Mouse (Mus musculus): ENCODE measurements around the gene Cldn7. TPM values are rescaled to one million over a fixed set of nuclear protein-coding genes. Genes with fewer than 3 reads are reported as not detected.

Gene Cldn7
- total RNA-seq, 1 experiment from 2014 or later: 0.52 TPM

DNA sequence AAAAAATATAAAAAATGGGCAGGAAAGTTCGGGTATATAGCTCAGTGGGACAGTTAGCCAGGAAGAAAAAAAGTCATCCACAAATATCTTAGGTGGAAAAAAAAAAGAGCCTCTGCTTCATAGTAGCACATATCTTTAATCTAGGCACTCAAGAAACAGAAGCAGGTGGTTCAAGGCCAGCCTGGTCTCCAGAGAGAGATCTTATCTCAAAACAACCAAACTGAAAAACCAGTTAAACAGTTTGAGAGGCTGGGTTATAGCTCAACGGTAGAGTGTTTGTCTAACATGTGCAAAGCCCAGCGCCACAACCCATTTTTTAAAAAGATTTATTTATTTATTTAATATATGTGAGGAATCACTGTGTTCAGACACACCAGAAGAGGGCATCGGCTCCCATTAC is 31.5 kb upstream of the Cldn7 start:
- DNase-seq: no peak

DNA sequence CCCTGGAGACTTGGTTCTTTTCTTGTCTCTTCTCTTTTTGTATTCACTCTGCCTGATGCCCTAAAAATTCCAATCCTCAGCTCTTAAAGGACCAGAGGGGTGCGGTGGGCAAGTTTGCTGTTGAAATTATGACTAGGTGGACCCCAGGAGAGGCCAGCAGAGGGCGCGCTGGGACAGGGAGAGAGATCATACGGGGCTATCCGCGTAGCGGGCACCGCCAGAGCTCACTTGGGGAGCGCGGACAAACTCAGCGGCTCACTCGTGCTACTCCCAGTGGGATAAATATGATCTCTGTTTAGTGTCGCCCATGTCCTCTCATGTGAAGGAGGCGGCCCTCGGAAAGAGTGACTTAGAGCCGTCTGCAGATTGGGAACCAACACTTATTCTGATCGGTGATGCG is 30.4 kb upstream of the Cldn7 start:
- DNase-seq: peak; percentile 97

- DNase-seq: no peak
Observed at GRCm38 (mm10) chr11:69934681-69935080, 29.9 kb upstream of the Cldn7 start.

GRCm38 (mm10) chr11:69935137-69935879 is 29.3 kb upstream of the Cldn7 start, which contains the start of gene Ybx2:
TSS of gene Ybx2 (plus strand) at chr11:69935796.
- peak; percentile 91 for DNase-seq

GRCm38 (mm10) chr11:69936156-69936555 is 28.4 kb upstream of the Cldn7 start:
- DNase-seq: no peak

GRCm38 (mm10) chr11:69936714-69937347 is 27.7 kb upstream of the Cldn7 start:
- DNase-seq: no peak

DNA sequence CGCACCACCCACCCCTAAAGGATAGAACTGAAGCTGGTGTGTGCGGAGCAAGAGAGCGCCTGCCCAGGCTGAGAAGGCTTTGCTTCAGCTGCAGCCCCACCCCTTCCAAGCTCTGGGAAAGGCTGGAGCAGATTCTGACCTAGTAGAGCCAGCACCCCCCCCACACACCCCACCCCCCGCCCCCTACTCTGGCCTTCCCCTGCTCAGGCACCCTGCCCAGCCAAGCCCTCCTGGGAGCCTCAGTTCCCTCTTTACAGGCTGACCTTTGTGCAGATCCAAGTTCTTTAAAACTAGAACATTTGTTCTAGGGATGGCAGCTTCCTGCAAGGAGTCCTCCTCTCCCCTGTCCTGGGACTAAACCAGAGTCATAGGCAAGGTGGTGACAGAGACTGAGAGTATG is 27.2 kb upstream of the Cldn7 start:
- peak; percentile 53 for DNase-seq

DNA sequence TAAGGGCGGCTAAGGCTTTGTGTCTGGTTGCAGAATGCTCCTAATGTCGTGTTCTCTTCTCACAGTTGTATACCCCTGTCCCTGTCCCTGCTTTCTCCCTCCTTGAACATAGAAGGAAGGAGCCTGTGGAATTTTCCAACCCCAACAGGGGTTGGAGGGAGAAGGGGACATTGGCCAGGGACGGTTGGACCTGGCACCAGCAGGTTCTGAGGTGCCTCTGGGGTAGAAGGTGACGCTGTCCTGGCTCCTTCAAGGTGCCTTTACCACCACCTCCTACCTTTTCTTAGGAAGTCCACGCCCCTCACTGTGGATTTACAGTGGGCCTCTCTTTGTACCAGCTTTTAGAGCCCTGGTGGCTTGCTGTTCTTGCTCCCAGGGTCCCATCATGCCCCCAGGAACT is 26.7 kb upstream of the Cldn7 start:
- no peak for DNase-seq

DNA sequence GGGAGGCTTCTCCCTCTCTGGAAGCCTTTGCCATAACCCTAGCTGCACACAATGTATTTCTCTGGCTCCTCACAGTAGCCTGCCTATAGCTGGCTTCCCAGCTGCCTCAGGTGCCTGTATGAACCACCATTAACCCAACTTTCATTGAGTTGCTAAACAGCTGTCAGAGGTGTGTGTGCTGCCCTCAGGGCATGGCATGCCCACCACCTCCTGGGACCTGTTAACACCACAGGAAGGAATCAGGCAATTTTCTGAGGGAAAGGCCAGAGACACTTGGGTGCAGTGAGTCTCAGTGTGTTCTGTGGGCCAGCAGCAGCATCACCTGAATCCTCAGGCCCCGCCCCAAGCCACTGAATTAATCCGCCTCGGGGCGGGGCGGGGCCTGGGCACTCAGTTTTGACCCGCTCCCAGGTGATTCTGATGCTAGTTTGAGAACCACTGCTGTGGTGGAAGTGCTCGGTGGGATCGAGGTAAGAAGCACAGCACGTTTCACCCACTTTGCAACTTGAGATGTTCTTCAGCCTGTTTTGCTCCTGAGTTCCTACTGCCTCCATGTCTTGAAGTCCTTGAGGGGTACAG is 26.1 kb upstream of the Cldn7 start:
- no peak for DNase-seq

- no peak for DNase-seq
Observed at GRCm38 (mm10) chr11:69939181-69939580, 25.4 kb upstream of the Cldn7 start.

DNA sequence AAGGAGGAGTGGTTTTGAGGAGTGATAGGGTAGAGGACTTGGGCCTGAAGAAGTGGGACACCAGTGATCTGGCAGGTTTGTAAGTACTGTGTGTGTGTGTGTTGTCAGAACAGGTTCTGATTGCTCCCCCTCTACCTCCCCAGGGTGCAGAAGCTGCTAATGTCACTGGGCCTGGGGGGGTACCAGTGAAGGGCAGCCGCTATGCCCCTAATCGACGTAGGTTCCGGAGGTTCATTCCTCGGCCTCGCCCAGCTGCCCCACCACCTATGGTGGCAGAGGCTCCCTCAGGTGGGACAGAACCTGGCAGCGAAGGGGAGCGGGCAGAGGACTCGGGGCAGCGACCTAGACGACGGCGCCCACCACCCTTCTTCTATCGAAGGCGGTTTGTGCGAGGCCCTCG is 24.8 kb upstream of the Cldn7 start:
- DNase-seq: no peak

DNA sequence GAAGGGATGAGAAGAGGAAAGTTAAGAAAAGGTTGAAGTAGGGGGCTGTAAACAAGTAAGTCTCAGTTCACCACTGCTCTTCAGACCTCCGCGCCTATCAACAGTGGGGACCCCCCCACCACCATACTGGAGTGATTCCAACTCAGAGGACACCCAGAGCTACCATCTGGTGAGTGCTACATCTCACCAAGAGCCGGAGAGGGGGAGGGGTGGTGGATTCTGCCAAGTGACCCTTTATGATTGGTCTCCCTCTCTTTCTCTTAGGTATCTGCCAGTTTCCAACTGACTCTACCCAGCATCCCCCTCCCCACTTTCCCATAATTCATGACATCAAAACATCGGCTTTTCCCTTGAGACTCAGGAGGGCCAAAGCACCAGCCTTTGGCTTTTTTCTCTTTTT is 23.6 kb upstream of the Cldn7 start:
- no peak for DNase-seq

DNA sequence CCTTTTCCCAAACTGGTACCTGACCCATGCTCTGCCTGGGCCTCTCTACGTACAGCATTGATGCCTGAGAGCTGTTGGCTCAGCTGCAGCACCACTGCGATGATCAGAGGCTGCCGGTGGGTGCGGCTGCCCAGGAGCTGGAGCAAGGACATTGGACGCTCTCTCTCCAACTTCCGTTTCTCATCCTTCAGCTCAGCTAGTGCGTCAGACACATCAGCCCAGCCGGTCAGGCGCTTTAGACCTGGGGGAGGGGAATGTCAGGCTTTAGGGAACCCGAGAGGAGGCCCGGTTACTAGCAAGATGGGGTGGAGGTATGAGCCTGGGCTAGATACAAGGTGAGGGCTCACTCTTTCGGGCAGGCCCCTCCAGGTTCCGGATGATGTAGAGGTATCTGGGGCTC is 19.4 kb upstream of the Cldn7 start:
- peak; percentile 53 for DNase-seq

DNA sequence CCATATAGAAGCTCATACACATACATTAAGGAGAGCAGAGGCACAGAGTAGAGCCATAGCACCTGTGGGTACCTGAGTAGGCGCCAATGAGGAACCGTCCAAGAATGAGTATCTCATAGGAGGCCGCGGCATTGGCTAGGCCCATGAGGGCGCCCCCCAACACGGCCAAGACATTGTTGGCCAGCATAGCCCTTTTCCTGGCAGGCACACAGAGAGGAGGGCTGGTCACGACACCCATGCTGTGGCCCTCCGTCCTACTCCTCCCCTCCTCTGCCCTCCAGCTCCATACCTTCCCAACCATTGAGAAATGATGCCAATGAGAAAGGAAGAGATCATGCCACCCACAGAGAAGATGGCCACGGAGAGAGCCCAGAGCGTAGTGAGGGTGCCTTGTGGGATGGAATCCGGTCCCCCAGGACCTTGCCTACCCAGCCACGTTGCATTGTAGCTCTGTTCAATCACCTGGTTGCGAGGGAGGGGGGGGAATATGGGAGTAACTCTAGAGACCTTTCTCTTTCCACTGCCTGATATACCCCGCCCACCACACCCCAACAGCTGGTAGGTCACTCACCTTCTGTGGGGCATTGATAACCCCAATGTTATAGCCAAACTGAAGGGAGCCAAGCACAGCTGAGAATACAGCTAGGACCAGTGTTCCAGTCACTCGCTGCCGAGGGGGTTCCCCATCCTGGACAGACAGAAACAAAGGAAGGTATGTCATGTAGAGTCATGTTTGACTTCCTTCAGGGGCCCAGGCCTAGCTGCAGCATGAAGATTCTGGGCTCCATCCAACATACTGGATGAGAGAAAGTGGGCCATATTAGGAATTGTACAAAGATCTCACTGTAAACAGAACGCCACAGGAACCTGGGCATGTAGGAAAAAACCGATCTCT is 18.3 kb upstream of the Cldn7 start:
- no peak for DNase-seq

DNA sequence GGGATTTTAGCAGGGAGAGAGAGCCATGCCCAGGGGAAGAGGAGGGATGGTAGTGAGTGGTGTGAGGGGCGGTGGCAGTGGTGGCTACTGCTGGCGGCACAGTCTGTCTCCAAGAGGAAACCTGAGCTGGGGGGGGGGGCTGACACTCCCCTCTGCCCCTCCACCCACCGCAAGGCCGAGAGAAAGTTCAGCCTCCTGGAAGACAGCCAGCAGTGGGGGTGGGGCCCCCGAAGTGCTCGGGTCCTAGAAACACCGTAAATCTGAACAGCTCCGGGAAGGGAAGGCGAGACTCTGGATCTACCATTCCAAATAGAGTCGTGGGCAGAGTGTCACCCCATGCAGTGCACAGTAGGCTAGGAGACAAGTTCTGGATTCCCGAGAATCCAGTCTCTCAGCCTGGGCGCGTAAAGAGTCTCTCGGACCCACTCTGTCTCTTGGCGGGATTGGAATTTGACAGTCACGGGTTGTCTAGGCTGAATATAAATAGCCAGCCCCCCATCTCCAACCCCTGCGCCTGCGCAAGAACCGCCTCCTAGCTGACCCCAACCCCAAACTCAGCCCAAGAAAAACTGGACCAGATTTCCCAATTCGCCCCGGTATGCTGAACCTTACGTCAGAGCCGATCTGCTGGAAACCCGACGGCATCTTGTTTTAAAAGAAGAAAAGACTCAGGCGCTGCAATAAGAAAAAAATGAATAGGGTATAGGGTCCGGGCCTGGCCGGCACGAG is 17.1 kb upstream of the Cldn7 start:
- peak; percentile 57 for DNase-seq

DNA sequence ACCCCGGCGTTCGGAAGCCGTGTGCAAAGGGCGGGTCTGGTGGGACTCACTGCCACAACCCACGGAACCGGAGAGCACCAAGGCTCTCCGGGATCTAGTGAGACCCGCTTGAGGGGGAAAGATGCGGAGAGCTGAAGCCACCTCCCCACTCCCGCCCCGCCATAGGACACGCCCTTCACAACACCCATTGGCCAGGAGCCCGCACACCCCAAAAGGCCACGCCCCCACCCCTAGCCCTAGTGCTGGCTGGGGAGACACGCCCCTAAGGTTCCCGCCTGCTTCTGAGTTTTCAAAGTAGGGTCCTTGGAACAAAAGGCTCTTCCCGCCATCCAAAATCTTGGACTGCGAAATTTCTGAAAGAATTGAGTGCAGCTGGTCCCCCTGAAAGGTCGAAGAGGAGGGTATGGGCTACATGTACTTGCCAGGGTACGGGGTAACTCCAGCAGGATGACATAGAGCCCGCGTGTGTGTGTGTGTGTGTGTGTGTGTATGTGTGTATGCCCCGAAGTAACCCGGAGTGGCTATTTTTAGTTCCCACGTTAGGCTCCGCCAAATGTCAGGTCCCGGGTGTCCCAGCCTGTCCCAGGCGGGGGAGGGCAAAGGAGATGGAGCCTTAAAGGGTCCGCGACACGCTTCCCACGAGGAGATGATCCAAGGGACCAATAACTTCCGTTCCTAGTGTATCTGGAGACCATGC is 16.4 kb upstream of the Cldn7 start, which contains the start of gene Slc2a4:
Slc2a4 (minus strand) TSS at position 123 of the 697 bp plus-strand sequence.
- DNase-seq: peak; percentile 95

GRCm38 (mm10) chr11:69948763-69949150 is 15.8 kb upstream of the Cldn7 start:
- DNase-seq: peak; percentile 83

DNA sequence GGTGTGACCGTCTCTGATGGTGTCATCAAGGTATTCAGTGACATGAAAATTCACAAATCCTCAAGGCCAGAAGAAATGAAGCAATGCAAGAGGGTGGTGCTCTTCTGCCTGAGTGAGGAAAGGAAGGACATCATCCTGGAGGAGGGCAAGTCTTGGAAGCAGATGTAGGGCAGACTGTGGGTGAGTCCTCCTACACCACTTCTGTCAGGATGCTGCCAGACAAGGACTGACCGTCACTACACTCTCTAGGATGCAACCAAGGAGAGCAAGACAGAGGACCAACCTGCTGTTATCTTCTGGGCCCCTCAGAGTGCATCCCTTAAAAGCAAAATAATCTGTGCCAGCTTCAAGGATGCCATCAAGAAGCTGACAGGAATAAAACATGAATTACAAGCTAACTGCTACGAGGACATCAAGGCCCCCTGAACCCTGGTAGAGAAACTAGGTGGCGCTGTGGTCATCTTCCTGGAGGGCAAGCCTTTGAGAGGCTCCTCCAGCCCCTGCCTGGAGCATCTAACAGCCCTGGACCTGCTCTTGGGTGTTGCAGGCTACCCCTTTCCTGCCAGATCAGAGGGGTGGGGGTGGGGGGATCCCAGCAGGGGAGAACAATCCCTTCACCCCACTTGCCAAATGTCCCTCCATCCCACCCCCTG is 13.6 kb upstream of the Cldn7 start:
- DNase-seq: no peak

GRCm38 (mm10) chr11:69952274-69952673 is 12.3 kb upstream of the Cldn7 start:
- no peak for DNase-seq

GRCm38 (mm10) chr11:69953267-69953915 is 11.2 kb upstream of the Cldn7 start:
- DNase-seq: no peak
